Mouse (Mus musculus) myocyte (in vitro differentiated cells): ENCODE measurements around the gene Gm2115. TPM values are rescaled to one million over a fixed set of nuclear protein-coding genes. Genes with fewer than 3 reads are reported as not detected.
A peak's percentile ranks its signal among the peaks of the same experiment; 100 is the strongest.

Experiments used
- H3K27me3 ChIP-seq: one replicate; pipeline ENCODE4 v1.6.1; 2011; ENCODE audit not compliant: control insufficient read depth, insufficient read depth, insufficient read length
- H3K36me3 ChIP-seq: one replicate; pipeline ENCODE4 v1.6.1; 2011; ENCODE audit not compliant: control insufficient read depth, insufficient read depth
- H3K4me2 ChIP-seq: one replicate; pipeline ENCODE4 v1.6.1; 2011; ENCODE audit warnings: low read depth, control low read depth
- H3K4me3 ChIP-seq: one replicate; pipeline ENCODE4 v1.5.1; 2011; ENCODE audit warnings: mild to moderate bottlenecking, control low read depth, moderate library complexity
- H3K79me2 ChIP-seq: one replicate; pipeline ENCODE4 v1.6.1; 2011; ENCODE audit not compliant: control insufficient read depth, insufficient read depth
- H3ac ChIP-seq: one replicate; pipeline ENCODE4 v1.6.1; 2011; ENCODE audit not compliant: control insufficient read depth, insufficient read length
- CEBPB ChIP-seq: IDR thresholded peaks from 2 replicates; pipeline ENCODE4 v1.6.1; 2011; ENCODE audit warnings: mild to moderate bottlenecking, moderate library complexity; ENCODE audit not compliant: poor library complexity, insufficient read depth, severe bottlenecking
- E2F4 ChIP-seq: IDR thresholded peaks from one replicate; pipeline ENCODE4 v1.6.1; 2011; ENCODE audit warnings: mild to moderate bottlenecking, control low read depth, moderate library complexity; ENCODE audit not compliant: insufficient read depth
- MAX ChIP-seq: IDR thresholded peaks from one replicate; pipeline ENCODE4 v1.6.1; 2011; ENCODE audit warnings: low read depth, mild to moderate bottlenecking, control low read depth
- MYOD1 ChIP-seq, 3 experiments: IDR thresholded peaks; one replicate each; pipeline ENCODE4 v1.6.1; 2011; ENCODE audit warnings: control low read depth in 2 of 3, low read depth in 2 of 3, mild to moderate bottlenecking in 2 of 3, moderate library complexity in 1 of 3; ENCODE audit not compliant: insufficient read length in 2 of 3, control insufficient read depth in 1 of 3
- MYOG ChIP-seq, 3 experiments: IDR thresholded peaks; one replicate each; pipeline ENCODE4 v1.6.1; 2011; ENCODE audit warnings: control low read depth in 2 of 3, low read depth in 2 of 3, mild to moderate bottlenecking in 2 of 3; ENCODE audit not compliant: insufficient read length in 2 of 3, control insufficient read depth in 1 of 3, insufficient read depth in 1 of 3
- POLR2A ChIP-seq: IDR thresholded peaks from one replicate; pipeline ENCODE4 v1.6.1; 2011; ENCODE audit warnings: low read depth, mild to moderate bottlenecking, control low read depth, moderate library complexity; ENCODE audit not compliant: insufficient read length
- POLR2AphosphoS2 ChIP-seq: IDR thresholded peaks from one replicate; pipeline ENCODE4 v1.6.1; 2011; ENCODE audit warnings: low read depth, control low read depth; ENCODE audit not compliant: insufficient read length
- REST ChIP-seq: IDR thresholded peaks from one replicate; pipeline ENCODE4 v1.6.1; 2011; ENCODE audit warnings: mild to moderate bottlenecking, control low read depth, moderate library complexity; ENCODE audit not compliant: insufficient read depth, insufficient read length
- SRF ChIP-seq: IDR thresholded peaks from one replicate; pipeline ENCODE4 v1.6.1; 2011; ENCODE audit warnings: low read depth; ENCODE audit not compliant: control insufficient read depth, insufficient read length
- TCF12 ChIP-seq: IDR thresholded peaks from one replicate; pipeline ENCODE4 v1.6.1; 2011; ENCODE audit warnings: mild to moderate bottlenecking, control low read depth; ENCODE audit not compliant: poor library complexity, insufficient read depth, severe bottlenecking
- TCF3 ChIP-seq: IDR thresholded peaks from one replicate; pipeline ENCODE4 v1.6.1; 2011; ENCODE audit warnings: low read depth, control low read depth; ENCODE audit not compliant: insufficient read length
- USF1 ChIP-seq: IDR thresholded peaks from one replicate; pipeline ENCODE4 v1.6.1; 2011; ENCODE audit warnings: low read depth, mild to moderate bottlenecking, control low read depth, moderate library complexity
- polyA plus RNA-seq: library from polyadenylated mRNA; unstranded; fragments of >200 nt; fragmentation: generic; extraction: Trizol; gene quantifications from one replicate; pipeline ENCODE4 v1.2.1, GENCODE M21; 2012; ENCODE audit warnings: missing spikeins

The Gm2115 gene
- polyA plus RNA-seq, 1 experiment, result 3.5 TPM

GRCm38 (mm10) chr7:84605704-84606292 is 77.0 kb downstream of the Gm2115 start:
- H3K36me3 ChIP-seq, result no peaks in the 10 kb centered on the region
- peak overlapping the region; percentile 83 for H3K4me2 ChIP-seq
- H3K79me2 ChIP-seq, result no peaks in the 10 kb centered on the region
- H3K27me3 ChIP-seq, result no peaks in the 10 kb centered on the region
- H3K4me3 ChIP-seq, result peak overlapping the region; percentile 61
- H3ac ChIP-seq, result peak overlapping the region; percentile 67
- TF ChIP-seq TCF12 (no peak), REST (no peak), MYOG (IDR thresholded peaks at IDR 0.05; ENCODE audit: control insufficient read depth in 1 of 3, insufficient read depth in 1 of 3, insufficient read length in 2 of 3, low read depth in 2 of 3) (no peak), POLR2A (peak; percentile 39), CEBPB (no peak)

GRCm38 (mm10) chr7:84606293-84606749 is 77.6 kb downstream of the Gm2115 start, which contains the start of gene Fah:
Gene Fah (minus strand): TSS chr7:84606722.
- no peaks in the 10 kb centered on the region for H3K27me3 ChIP-seq
- H3K36me3 ChIP-seq, result no peaks in the 10 kb centered on the region
- peak within 1 kb of the TSS; percentile 67 for H3ac ChIP-seq
- H3K79me2 ChIP-seq, result no peaks in the 10 kb centered on the region
- H3K4me3 ChIP-seq, result peak within 1 kb of the TSS; percentile 61
- peak within 1 kb of the TSS; percentile 83 for H3K4me2 ChIP-seq
- TF ChIP-seq REST, result no peak
- TF ChIP-seq USF1, result no peak
- no peak for TF ChIP-seq CEBPB
- TF ChIP-seq POLR2A, result no peak
- no peak for TF ChIP-seq TCF3
- no peak for TF ChIP-seq E2F4
- no peak for TF ChIP-seq MYOD1 (IDR thresholded peaks at IDR 0.05; ENCODE audit: control insufficient read depth in 1 of 3, insufficient read length in 2 of 3, low read depth in 2 of 3)
- TF ChIP-seq SRF, result no peak
- no peak for TF ChIP-seq MAX
- no peak for TF ChIP-seq MYOG (IDR thresholded peaks at IDR 0.05; ENCODE audit: control insufficient read depth in 1 of 3, insufficient read depth in 1 of 3, insufficient read length in 2 of 3, low read depth in 2 of 3)
- no peak for TF ChIP-seq TCF12

DNA sequence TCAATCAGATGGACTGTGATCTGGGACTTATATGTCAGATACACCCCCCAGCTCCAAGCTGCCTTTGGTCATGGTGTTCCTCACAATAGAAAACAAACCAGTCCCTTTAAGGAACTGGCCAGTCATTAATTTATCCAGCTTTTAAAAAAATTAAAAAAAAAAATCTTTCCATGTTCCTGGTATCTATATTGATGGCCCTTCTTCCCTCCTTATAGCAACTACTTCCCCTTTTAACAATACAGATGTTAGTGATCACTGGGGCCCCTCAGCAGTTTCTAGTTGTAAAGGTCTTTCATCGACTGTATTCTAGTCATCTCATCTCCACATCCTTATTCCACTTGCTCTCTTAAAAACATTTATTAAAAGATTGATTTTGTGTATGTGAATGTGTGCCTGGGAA is 82.9 kb downstream of the Gm2115 start:
- H3K79me2 ChIP-seq, result no peaks in the 10 kb centered on the region
- no peaks in the 10 kb centered on the region for H3K36me3 ChIP-seq
- H3ac ChIP-seq, result no peak overlapping the region
- no peaks in the 10 kb centered on the region for H3K27me3 ChIP-seq
- H3K4me2 ChIP-seq, result no peak overlapping the region
- TF ChIP-seq CEBPB, result no peak
- TF ChIP-seq POLR2AphosphoS2, result no peak
- no peak for TF ChIP-seq TCF12
- TF ChIP-seq USF1, result no peak
- TF ChIP-seq E2F4, result no peak
- TF ChIP-seq TCF3, result no peak
- H3K4me3 ChIP-seq, result no peak overlapping the region

DNA sequence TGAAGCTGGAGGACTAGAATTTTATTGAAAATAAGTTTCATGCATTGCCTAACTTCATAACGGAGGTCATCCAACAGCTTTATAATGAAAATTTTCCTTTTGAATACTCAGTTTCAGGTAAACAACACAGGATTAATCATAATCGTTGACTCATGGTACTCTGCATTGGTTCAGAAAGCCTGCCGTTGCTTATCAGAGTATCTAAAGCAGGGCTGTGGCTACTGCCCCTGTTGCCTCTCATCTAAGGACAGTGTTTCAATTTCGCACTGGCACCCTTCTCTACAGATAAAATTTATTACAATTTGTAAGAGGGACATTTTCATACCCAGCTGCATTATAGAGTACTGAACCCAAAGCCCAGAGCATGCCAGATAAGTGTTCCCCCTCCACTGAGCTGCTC is 83.7 kb downstream of the Gm2115 start:
- H3ac ChIP-seq, result no peak overlapping the region
- H3K36me3 ChIP-seq, result peaks cover 5% of the 10 kb centered on the region
- no peak overlapping the region for H3K4me3 ChIP-seq
- no peaks in the 10 kb centered on the region for H3K79me2 ChIP-seq
- H3K27me3 ChIP-seq, result no peaks in the 10 kb centered on the region
- H3K4me2 ChIP-seq, result no peak overlapping the region
- TF ChIP-seq CEBPB (no peak), E2F4 (no peak), POLR2AphosphoS2 (no peak), TCF12 (no peak), MYOD1 (IDR thresholded peaks at IDR 0.05; ENCODE audit: control insufficient read depth in 1 of 3, insufficient read length in 2 of 3, low read depth in 2 of 3) (no peak), POLR2A (no peak), SRF (no peak), REST (no peak), MYOG (IDR thresholded peaks at IDR 0.05; ENCODE audit: control insufficient read depth in 1 of 3, insufficient read depth in 1 of 3, insufficient read length in 2 of 3, low read depth in 2 of 3) (no peak), MAX (no peak), TCF3 (no peak), USF1 (no peak)

DNA sequence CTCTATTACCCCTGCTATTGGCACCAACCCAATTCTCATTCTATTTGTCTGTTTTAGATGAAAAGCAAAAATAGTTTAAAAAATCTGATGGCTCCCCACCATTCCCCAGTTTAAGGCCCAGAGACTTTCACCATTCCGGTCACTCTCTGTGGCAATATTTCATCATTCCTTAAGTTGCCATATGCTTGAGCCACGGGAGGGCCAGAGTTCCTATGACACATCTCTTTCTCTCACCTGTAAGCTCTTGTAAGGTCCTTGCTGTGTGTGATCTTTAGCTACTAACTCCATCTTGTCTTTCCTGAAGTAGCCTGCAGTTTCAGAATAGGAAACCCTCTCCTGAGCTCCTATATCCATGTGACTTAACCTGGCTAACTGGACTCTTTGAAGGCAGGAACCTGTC is 90.2 kb downstream of the Gm2115 start:
- TF ChIP-seq USF1 (no peak), TCF12 (no peak)
- Histone ChIP-seq H3K79me2 (no peaks in the 10 kb centered on the region), H3K36me3 (peaks cover 19% of the 10 kb centered on the region), H3K27me3 (no peaks in the 10 kb centered on the region), H3K4me2 (no peak overlapping the region), H3K4me3 (no peak overlapping the region), H3ac (no peak overlapping the region)
